Mouse (Mus musculus): Measurements from ENCODE around the gene Coro2a.

- no peak for TF ChIP-seq POLR2A (IDR thresholded peaks at IDR 0.05; ENCODE audit: control insufficient read depth, extremely low read depth, insufficient read depth, low read length, poor library complexity)
- no peak for TF ChIP-seq CTCF (IDR thresholded peaks at IDR 0.05; ENCODE audit: borderline replicate concordance, control insufficient read depth, extremely low read depth, insufficient read depth, low read length, poor library complexity)
Observed at GRCm38 (mm10) chr4:46571744-46572143, 30.3 kb downstream of the Coro2a start.
